ENCODE assay signal across 8 mouse cellular contexts in genomic region chr14:16366174-16366889, GRCm38 (mm10). TPM values are rescaled to one million over a fixed set of nuclear protein-coding genes. Genes with fewer than 3 reads are reported as not detected.
DNase-seq lines count a peak whose midpoint lies in the region; ATAC-seq and TF ChIP-seq lines count a peak whose summit lies in the region.

No protein-coding gene starts in this region.

- peak overlapping the region; percentile 100 for H3K27ac ChIP-seq in left cerebral cortex, adult 2 months
- H3K27ac ChIP-seq in macrophage = peak overlapping the region; percentile 59

- no peaks in the 10 kb centered on the region for H3K36me3 ChIP-seq in macrophage (ENCODE audit: inconsistent target)

- ATAC-seq in granulocyte monocyte progenitor cell, adult 5-6 weeks (replicated peaks; ENCODE audit: poor library complexity, severe bottlenecking) = peak; percentile 4

- no peak for TF ChIP-seq CTCF in left cerebral cortex, adult 2 months (IDR thresholded peaks at IDR 0.05)
- TF ChIP-seq CTCF in brain, embryonic 14.5 days (IDR thresholded peaks at IDR 0.05; ENCODE audit: borderline replicate concordance, extremely low read depth, insufficient read depth, insufficient read length) = no peak

- DNase-seq in left cerebral cortex, adult 2 months (ENCODE audit: extremely low spot score in 1 of 2, low spot score in 2 of 2) = no peak
- no peak for DNase-seq in left cerebral cortex, adult 9 months (ENCODE audit: low spot score in 2 of 2)
- DNase-seq in brain, embryonic 14.5 days (ENCODE audit: low read depth) = peak; percentile 71
- DNase-seq in Muller cell, postnatal 12 days (ENCODE audit: inconsistent ontology term) = no peak
- no peak for DNase-seq in urinary bladder, postnatal 10 days (ENCODE audit: low spot score)
- DNase-seq in frontal cortex, adult 2 months (ENCODE audit: extremely low spot score in 1 of 2, low spot score in 1 of 2) = no peak

- intact Hi-C loops in left cerebral cortex, adult 2 months (cut with DNase I) = loop anchor here (5.0 kb wide), 1 partner anchor 74 kb away; no protein-coding TSS in a partner anchor

- H3K4me3 ChIP-seq in left cerebral cortex, adult 2 months = peak overlapping the region; percentile 86
- H3K4me3 ChIP-seq in macrophage (ENCODE audit: inconsistent target) = peak overlapping the region; percentile 85

- H3K79me2 ChIP-seq in macrophage (ENCODE audit: inconsistent target) = peaks cover 57% of the 10 kb centered on the region

- WGBS in macrophage (ENCODE audit: missing documents) = 10% methylated on average over 16 of the region's 16 CpGs

- no peak for TF ChIP-seq POLR2A in brain, embryonic 14.5 days (IDR thresholded peaks at IDR 0.05; ENCODE audit: borderline replicate concordance, extremely low read depth, insufficient read depth, insufficient read length, poor library complexity, severe bottlenecking)

RNA-seq across cellular contexts. Expression of gene Top2b, which starts 1.4 kb away (rescaled TPM):
- 10 to 100 TPM; 92.7 to 96.3 TPM for total RNA-seq in left cerebral cortex, adult 2 months (2021)
- polyA plus RNA-seq in brain, embryonic 14.5 days (2012; rRNA removed) = 111 and 136 TPM in 2 replicates
- total RNA-seq in granulocyte monocyte progenitor cell, adult 5-6 weeks (2014; fragmentation: Nextera tagmentation) = 84.8 and 111 TPM in 2 replicates
- total RNA-seq in granulocyte monocyte progenitor cell, adult 5-6 weeks (2017) = 125 and 160 TPM in 2 replicates
- 100 to 1,000 TPM in 5 of 26 experiments, 10 to 100 TPM in 21; 30.5 to 121 (median 76.3) TPM for total RNA-seq in macrophage (2018; cell fraction: chromatin; rRNA removed)
- total RNA-seq in macrophage (2018; cell fraction: cytosol; rRNA removed) = 10 to 100 TPM; 19.1 to 43.2 (median 26.4) TPM
- 100 to 1,000 TPM in 1 of 26 experiments, 10 to 100 TPM in 25; 25.5 to 101 (median 46.9) TPM for total RNA-seq in macrophage (2018; cell fraction: nucleus; rRNA removed)
- 25.7 to 70.2 TPM (median 27.8 TPM) in 3 replicates for polyA plus RNA-seq in macrophage (2018)
- 47.1 and 58.2 TPM in 2 replicates for polyA plus RNA-seq in frontal cortex, adult 2 months (2012; rRNA removed)
